Mouse (Mus musculus): Measurements from ENCODE around the gene Mphosph6. TPM values are rescaled to one million over a fixed set of nuclear protein-coding genes. Genes with fewer than 3 reads are reported as not detected.

Mphosph6 gene
- 1.2 and 1.8 TPM in 2 replicates for polyA plus RNA-seq (2012; rRNA removed; ENCODE audit: low replicate concordance)

DNA sequence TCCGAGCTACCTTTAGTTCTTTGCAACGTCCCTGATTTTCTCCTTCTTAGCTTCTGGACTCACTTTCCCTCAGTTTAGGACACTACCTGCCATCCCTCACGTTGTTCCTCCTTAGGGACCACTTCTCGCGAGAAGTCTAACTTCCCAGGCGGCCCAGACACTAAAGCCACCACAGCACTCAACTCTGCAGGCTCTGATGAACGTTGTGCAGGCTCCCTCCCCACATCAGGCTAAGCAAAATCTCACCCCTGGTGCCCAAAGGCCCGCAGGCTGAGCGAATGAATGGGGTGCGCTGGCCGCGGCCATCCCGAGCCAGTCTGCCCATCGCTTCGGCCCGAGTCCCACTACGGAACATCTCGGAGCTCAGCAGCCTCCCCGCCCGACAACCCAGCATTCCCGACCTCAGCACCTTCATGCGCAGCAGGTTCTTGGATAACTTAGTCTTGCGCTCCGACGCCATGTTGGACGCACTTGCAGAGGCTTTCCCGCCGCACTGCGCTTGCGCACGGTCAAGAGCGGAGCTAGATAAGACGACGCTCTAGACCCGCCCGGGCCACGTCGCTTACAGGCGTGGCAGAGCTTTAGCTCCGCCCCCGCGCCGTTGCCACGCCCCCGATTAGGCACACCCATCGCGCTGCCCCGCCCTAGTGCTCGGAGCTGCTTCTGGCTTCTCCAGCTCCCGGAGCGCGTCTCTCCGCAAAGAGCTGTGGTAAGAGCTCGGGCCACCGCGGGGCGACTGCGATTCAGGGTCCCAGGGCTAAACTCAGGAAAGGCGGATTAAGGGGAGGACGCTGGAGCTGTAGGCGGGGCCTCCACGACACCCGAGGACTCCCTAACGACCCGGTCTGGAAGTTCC, at the start of gene Mphosph6:
Gene Mphosph6 (minus strand): TSS at position 501 of the 856 bp plus-strand sequence.

Other genes starting within 250 kb of the Mphosph6 start
- 6.1 and 6.8 TPM in 2 replicates for gene Sdr42e1, start 128.3 kb downstream of the Mphosph6 start, polyA plus RNA-seq (2012; rRNA removed; ENCODE audit: low replicate concordance)
- 28.6 and 60.0 TPM in 2 replicates for gene Hsd17b2, start 100.0 kb downstream of the Mphosph6 start, polyA plus RNA-seq (2012; rRNA removed; ENCODE audit: low replicate concordance)

Data from duodenum, adult 2 months (tissue).